Mouse (Mus musculus): ENCODE measurements around the gene Dop1b. TPM values are rescaled to one million over a fixed set of nuclear protein-coding genes. Genes with fewer than 3 reads are reported as not detected.
"Not testable (repeated sequence)": the region's sequence is repeated elsewhere in the genome, so short reads cannot be mapped to it uniquely, and the experiment has no call there.

Dop1b gene
- polyA plus RNA-seq, 1 experiment from 2014 or later, result 9.9 TPM

- no peak overlapping the region for H3K27ac ChIP-seq
- 61% methylated on average over 15 of the region's 15 CpGs for WGBS
- peak; percentile 28; the same call in 1 of the 2 replicates for ATAC-seq (ENCODE audit: low FRiP score, low read depth)
- H3K4me1 ChIP-seq, result peaks cover 18% of the 10 kb centered on the region
- H3K27me3 ChIP-seq, result no peaks in the 10 kb centered on the region
- H3K4me2 ChIP-seq (replicated peaks), result no peak overlapping the region
- H3K9me3 ChIP-seq, result no peaks in the 10 kb centered on the region
- H3K9ac ChIP-seq, result no peak overlapping the region
- H3K36me3 ChIP-seq, result peaks cover 41% of the 10 kb centered on the region; the same call in 1 of the 2 replicates
- H3K4me3 ChIP-seq, result no peak overlapping the region
Observed at GRCm38 (mm10) chr16:93769621-93770020, 57.9 kb downstream of the Dop1b start.

- H3K4me1 ChIP-seq, result peaks cover 18% of the 10 kb centered on the region
- peaks cover 41% of the 10 kb centered on the region; the same call in 1 of the 2 replicates for H3K36me3 ChIP-seq
- peak; percentile 36; the same call in 1 of the 2 replicates for ATAC-seq (ENCODE audit: low FRiP score, low read depth)
- H3K27ac ChIP-seq, result no peak overlapping the region
- no peaks in the 10 kb centered on the region for H3K27me3 ChIP-seq
- peak overlapping the region; percentile 19; the same call in 1 of the 2 replicates for H3K4me2 ChIP-seq (replicated peaks)
- no peaks in the 10 kb centered on the region for H3K9me3 ChIP-seq
- WGBS, result 69% methylated on average over 32 of the region's 32 CpGs
- no peak overlapping the region for H3K4me3 ChIP-seq
- peak overlapping the region; percentile 25; the same call in 1 of the 2 replicates for H3K9ac ChIP-seq
Observed at GRCm38 (mm10) chr16:93770271-93770926, 58.7 kb downstream of the Dop1b start.

GRCm38 (mm10) chr16:93774658-93775057 lies 63.0 kb downstream of the Dop1b start:
- peaks cover 19% of the 10 kb centered on the region for H3K4me1 ChIP-seq
- no peak for ATAC-seq (ENCODE audit: low FRiP score, low read depth)
- no peak overlapping the region for H3K4me3 ChIP-seq
- 86% methylated on average over 5 of the region's 5 CpGs for WGBS
- H3K27ac ChIP-seq, result no peak overlapping the region
- H3K27me3 ChIP-seq, result no peaks in the 10 kb centered on the region
- peaks cover 27% of the 10 kb centered on the region; the same call in 1 of the 2 replicates for H3K36me3 ChIP-seq
- H3K9me3 ChIP-seq, result no peaks in the 10 kb centered on the region
- no peak overlapping the region for H3K4me2 ChIP-seq (replicated peaks)
- H3K9ac ChIP-seq, result no peak overlapping the region

GRCm38 (mm10) chr16:93776468-93776867 lies 64.8 kb downstream of the Dop1b start:
- Histone ChIP-seq H3K36me3 (peaks cover 13% of the 10 kb centered on the region; the same call in 1 of the 2 replicates), H3K4me3 (no peak overlapping the region), H3K27me3 (no peaks in the 10 kb centered on the region), H3K9ac (no peak overlapping the region), H3K4me1 (peaks cover 11% of the 10 kb centered on the region), H3K4me2 (replicated peaks) (no peak overlapping the region), H3K9me3 (no peaks in the 10 kb centered on the region), H3K27ac (no peak overlapping the region)
- no peak for ATAC-seq (ENCODE audit: low FRiP score, low read depth)
- 68% methylated on average over 5 of the region's 5 CpGs for WGBS

- Histone ChIP-seq H3K4me3 (no peak overlapping the region), H3K9ac (no peak overlapping the region), H3K27ac (no peak overlapping the region), H3K4me1 (peaks cover 15% of the 10 kb centered on the region), H3K9me3 (no peaks in the 10 kb centered on the region), H3K36me3 (peaks cover 13% of the 10 kb centered on the region; the same call in 1 of the 2 replicates), H3K4me2 (replicated peaks) (no peak overlapping the region), H3K27me3 (no peaks in the 10 kb centered on the region)
- WGBS, result 36% methylated on average over 14 of the region's 14 CpGs
- ATAC-seq (ENCODE audit: low FRiP score, low read depth), result no peak
Observed at GRCm38 (mm10) chr16:93777247-93777999, 65.7 kb downstream of the Dop1b start.

GRCm38 (mm10) chr16:93778393-93778792 lies 66.7 kb downstream of the Dop1b start:
- not testable (repeated sequence) for H3K9me3 ChIP-seq; H3K27ac ChIP-seq; H3K27me3 ChIP-seq; ATAC-seq (ENCODE audit: low FRiP score, low read depth); H3K9ac ChIP-seq; H3K4me2 ChIP-seq (replicated peaks); H3K4me3 ChIP-seq
- 80% methylated on average over 4 of the region's 4 CpGs for WGBS
- peaks cover 15% of the 10 kb centered on the region for H3K4me1 ChIP-seq
- H3K36me3 ChIP-seq, result peaks cover 13% of the 10 kb centered on the region; the same call in 1 of the 2 replicates

- whole genome bisulfite sequencing, result 89% methylated on average over 4 of the region's 4 CpGs
- no peaks in the 10 kb centered on the region for H3K27me3 ChIP-seq
- H3K4me1 ChIP-seq, result peaks cover 15% of the 10 kb centered on the region
- peaks cover 4% of the 10 kb centered on the region; the same call in 1 of the 2 replicates for H3K9me3 ChIP-seq
- no peak overlapping the region for H3K9ac ChIP-seq
- H3K4me2 ChIP-seq (replicated peaks), result no peak overlapping the region
- peaks cover 13% of the 10 kb centered on the region for H3K36me3 ChIP-seq
- no peak for ATAC-seq (ENCODE audit: low FRiP score, low read depth)
- no peak overlapping the region for H3K4me3 ChIP-seq
- no peak overlapping the region for H3K27ac ChIP-seq
Observed at GRCm38 (mm10) chr16:93779554-93779953, 67.8 kb downstream of the Dop1b start.

GRCm38 (mm10) chr16:93780660-93781479 lies 69.2 kb downstream of the Dop1b start:
- WGBS, result 55% methylated on average over 14 of the region's 14 CpGs
- Histone ChIP-seq H3K36me3 (peaks cover 12% of the 10 kb centered on the region), H3K9me3 (peaks cover 4% of the 10 kb centered on the region; the same call in 1 of the 2 replicates), H3K27ac (no peak overlapping the region), H3K4me2 (replicated peaks) (no peak overlapping the region), H3K4me1 (peaks cover 18% of the 10 kb centered on the region), H3K9ac (no peak overlapping the region; the same call in 1 of the 2 replicates), H3K4me3 (no peak overlapping the region), H3K27me3 (no peaks in the 10 kb centered on the region)
- ATAC-seq (ENCODE audit: low FRiP score, low read depth), result no peak

GRCm38 (mm10) chr16:93784175-93784574 lies 72.5 kb downstream of the Dop1b start:
- peaks cover 7% of the 10 kb centered on the region for H3K36me3 ChIP-seq
- no peak overlapping the region for H3K4me2 ChIP-seq (replicated peaks)
- no peak for ATAC-seq (ENCODE audit: low FRiP score, low read depth)
- no peak overlapping the region for H3K9ac ChIP-seq
- H3K27me3 ChIP-seq, result no peaks in the 10 kb centered on the region
- WGBS, result 89% methylated on average over 7 of the region's 7 CpGs
- peaks cover 4% of the 10 kb centered on the region; the same call in 1 of the 2 replicates for H3K9me3 ChIP-seq
- peaks cover 17% of the 10 kb centered on the region for H3K4me1 ChIP-seq
- H3K27ac ChIP-seq, result no peak overlapping the region
- no peak overlapping the region for H3K4me3 ChIP-seq

GRCm38 (mm10) chr16:93785805-93786204 lies 74.1 kb downstream of the Dop1b start:
- 3% methylated on average over 9 of the region's 9 CpGs for WGBS
- Histone ChIP-seq H3K4me3 (no peak overlapping the region), H3K9me3 (peaks cover 4% of the 10 kb centered on the region; the same call in 1 of the 2 replicates), H3K9ac (no peak overlapping the region), H3K36me3 (peaks cover 7% of the 10 kb centered on the region), H3K4me2 (replicated peaks) (no peak overlapping the region), H3K4me1 (peaks cover 17% of the 10 kb centered on the region), H3K27me3 (no peaks in the 10 kb centered on the region), H3K27ac (no peak overlapping the region)
- ATAC-seq (ENCODE audit: low FRiP score, low read depth), result peak; percentile 88

GRCm38 (mm10) chr16:93788388-93788787 lies 76.7 kb downstream of the Dop1b start:
- H3K27ac ChIP-seq, result no peak overlapping the region
- peaks cover 7% of the 10 kb centered on the region for H3K4me1 ChIP-seq
- no peak overlapping the region for H3K9ac ChIP-seq
- ATAC-seq (ENCODE audit: low FRiP score, low read depth), result no peak
- no peak overlapping the region for H3K4me2 ChIP-seq (replicated peaks)
- H3K9me3 ChIP-seq, result peaks cover 4% of the 10 kb centered on the region; the same call in 1 of the 2 replicates
- H3K27me3 ChIP-seq, result no peaks in the 10 kb centered on the region
- H3K36me3 ChIP-seq, result peaks cover 7% of the 10 kb centered on the region
- whole genome bisulfite sequencing, result 85% methylated on average over 4 of the region's 4 CpGs
- no peak overlapping the region for H3K4me3 ChIP-seq
